Mouse (Mus musculus): ENCODE measurements around the gene Ubtf. TPM values are rescaled to one million over a fixed set of nuclear protein-coding genes. Genes with fewer than 3 reads are reported as not detected.
"Not testable (repeated sequence)": the region's sequence is repeated elsewhere in the genome, so short reads cannot be mapped to it uniquely, and the experiment has no call there.

The Ubtf gene
- polyA plus RNA-seq (2014; fragmentation: Nextera tagmentation; extraction: Ambion mirVana) = 77.6 and 84.4 TPM in 2 replicates

GRCm38 (mm10) chr11:102319410-102319792 lies at the start of gene Ubtf:
Gene Ubtf (minus strand): TSS chr11:102319742.
- Histone ChIP-seq H3K9ac (replicated peaks; ENCODE audit: low read length) (peak within 1 kb of the TSS; percentile 100), H3K27ac (replicated peaks; ENCODE audit: low read depth, low read length) (peak within 1 kb of the TSS; percentile 99), H3K9me3 (ENCODE audit: control insufficient read depth, low read length) (no peaks in the 10 kb centered on the region), H3K4me2 (ENCODE audit: low read length) (peak within 1 kb of the TSS; percentile 90), H3K27me3 (ENCODE audit: control insufficient read depth, insufficient read depth, low read length) (no peaks in the 10 kb centered on the region), H3K4me3 (replicated peaks; ENCODE audit: low read depth, low read length) (peak within 1 kb of the TSS; percentile 99), H3K4me1 (ENCODE audit: control insufficient read depth, insufficient read depth, low read length) (peaks cover 21% of the 10 kb centered on the region), H3K36me3 (ENCODE audit: control insufficient read depth, insufficient read depth, low read length) (peaks cover 13% of the 10 kb centered on the region)
- under 1% methylated on average over 25 of the region's 25 CpGs for WGBS
- DNase-seq = peak; percentile 87
- ATAC-seq (ENCODE audit: low FRiP score, low TSS enrichment) = peak; percentile 16; the same call in 1 of the 2 replicates

GRCm38 (mm10) chr11:102369263-102369662 lies 49.7 kb upstream of the Ubtf start:
- no peak overlapping the region for H3K4me3 ChIP-seq (replicated peaks; ENCODE audit: low read depth, low read length)
- no peaks in the 10 kb centered on the region for H3K27me3 ChIP-seq (ENCODE audit: control insufficient read depth, insufficient read depth, low read length)
- no peaks in the 10 kb centered on the region for H3K4me1 ChIP-seq (ENCODE audit: control insufficient read depth, insufficient read depth, low read length)
- DNase-seq = no peak
- ATAC-seq (ENCODE audit: low FRiP score, low TSS enrichment) = no peak
- no peak overlapping the region for H3K27ac ChIP-seq (replicated peaks; ENCODE audit: low read depth, low read length)
- H3K9ac ChIP-seq (replicated peaks; ENCODE audit: low read length) = no peak overlapping the region
- H3K36me3 ChIP-seq (ENCODE audit: control insufficient read depth, insufficient read depth, low read length) = no peaks in the 10 kb centered on the region
- no peaks in the 10 kb centered on the region for H3K9me3 ChIP-seq (ENCODE audit: control insufficient read depth, low read length)
- H3K4me2 ChIP-seq (ENCODE audit: low read length) = no peak overlapping the region
- WGBS = 69% methylated on average over 4 of the region's 4 CpGs

- WGBS = 85% methylated on average over 5 of the region's 5 CpGs
These were observed 48.8 kb upstream of the Ubtf start for GRCm38 (mm10) chr11:102368347-102368746.

GRCm38 (mm10) chr11:102367504-102368280 lies 48.1 kb upstream of the Ubtf start:
- 78% methylated on average over 9 of the region's 9 CpGs for WGBS

More at GRCm38 (mm10) chr11:102368347-102368746, 48.8 kb upstream of the Ubtf start:
- no peak overlapping the region for H3K4me3 ChIP-seq (replicated peaks; ENCODE audit: low read depth, low read length)
- H3K9ac ChIP-seq (replicated peaks; ENCODE audit: low read length) = no peak overlapping the region
- no peaks in the 10 kb centered on the region for H3K9me3 ChIP-seq (ENCODE audit: control insufficient read depth, low read length)
- H3K36me3 ChIP-seq (ENCODE audit: control insufficient read depth, insufficient read depth, low read length) = no peaks in the 10 kb centered on the region
- ATAC-seq (ENCODE audit: low FRiP score, low TSS enrichment) = no peak
- H3K27ac ChIP-seq (replicated peaks; ENCODE audit: low read depth, low read length) = no peak overlapping the region
- no peaks in the 10 kb centered on the region for H3K4me1 ChIP-seq (ENCODE audit: control insufficient read depth, insufficient read depth, low read length)
- H3K4me2 ChIP-seq (ENCODE audit: low read length) = no peak overlapping the region
- no peak for DNase-seq
- H3K27me3 ChIP-seq (ENCODE audit: control insufficient read depth, insufficient read depth, low read length) = no peaks in the 10 kb centered on the region

GRCm38 (mm10) chr11:102366103-102366502 lies 46.6 kb upstream of the Ubtf start, which contains the start of gene Slc4a1:
Gene Slc4a1 (minus strand): TSS chr11:102366203.
- H3K4me1 ChIP-seq (ENCODE audit: control insufficient read depth, insufficient read depth, low read length); H3K9ac ChIP-seq (replicated peaks; ENCODE audit: low read length); H3K4me2 ChIP-seq (ENCODE audit: low read length); H3K9me3 ChIP-seq (ENCODE audit: control insufficient read depth, low read length); ATAC-seq (ENCODE audit: low FRiP score, low TSS enrichment); DNase-seq; H3K4me3 ChIP-seq (replicated peaks; ENCODE audit: low read depth, low read length); H3K27ac ChIP-seq (replicated peaks; ENCODE audit: low read depth, low read length); H3K36me3 ChIP-seq (ENCODE audit: control insufficient read depth, insufficient read depth, low read length); H3K27me3 ChIP-seq (ENCODE audit: control insufficient read depth, insufficient read depth, low read length): not testable (repeated sequence)
- WGBS = 85% methylated on average over 8 of the region's 8 CpGs

More at GRCm38 (mm10) chr11:102367504-102368280, 48.1 kb upstream of the Ubtf start:
- Histone ChIP-seq H3K4me3 (replicated peaks; ENCODE audit: low read depth, low read length) (no peak overlapping the region), H3K9me3 (ENCODE audit: control insufficient read depth, low read length) (no peaks in the 10 kb centered on the region), H3K4me1 (ENCODE audit: control insufficient read depth, insufficient read depth, low read length) (no peaks in the 10 kb centered on the region), H3K4me2 (ENCODE audit: low read length) (no peak overlapping the region), H3K9ac (replicated peaks; ENCODE audit: low read length) (no peak overlapping the region), H3K27me3 (ENCODE audit: control insufficient read depth, insufficient read depth, low read length) (no peaks in the 10 kb centered on the region), H3K27ac (replicated peaks; ENCODE audit: low read depth, low read length) (no peak overlapping the region), H3K36me3 (ENCODE audit: control insufficient read depth, insufficient read depth, low read length) (no peaks in the 10 kb centered on the region)
- ATAC-seq (ENCODE audit: low FRiP score, low TSS enrichment) = no peak
- DNase-seq = no peak

- no peak overlapping the region for H3K27ac ChIP-seq (replicated peaks; ENCODE audit: low read depth, low read length)
- no peaks in the 10 kb centered on the region for H3K27me3 ChIP-seq (ENCODE audit: control insufficient read depth, insufficient read depth, low read length)
- no peak for DNase-seq
- no peaks in the 10 kb centered on the region for H3K36me3 ChIP-seq (ENCODE audit: control insufficient read depth, insufficient read depth, low read length)
- H3K9me3 ChIP-seq (ENCODE audit: control insufficient read depth, low read length) = no peaks in the 10 kb centered on the region
- H3K4me3 ChIP-seq (replicated peaks; ENCODE audit: low read depth, low read length) = no peak overlapping the region
- WGBS = 57% methylated on average over 4 of the region's 4 CpGs
- no peak overlapping the region for H3K9ac ChIP-seq (replicated peaks; ENCODE audit: low read length)
- no peak overlapping the region for H3K4me2 ChIP-seq (ENCODE audit: low read length)
- no peak for ATAC-seq (ENCODE audit: low FRiP score, low TSS enrichment)
- H3K4me1 ChIP-seq (ENCODE audit: control insufficient read depth, insufficient read depth, low read length) = no peaks in the 10 kb centered on the region
These were observed 46.2 kb upstream of the Ubtf start for GRCm38 (mm10) chr11:102365699-102366098.

GRCm38 (mm10) chr11:102364570-102365371 lies 45.2 kb upstream of the Ubtf start:
- no peak overlapping the region for H3K4me3 ChIP-seq (replicated peaks; ENCODE audit: low read depth, low read length)
- H3K9ac ChIP-seq (replicated peaks; ENCODE audit: low read length) = no peak overlapping the region
- no peak for ATAC-seq (ENCODE audit: low FRiP score, low TSS enrichment)
- H3K36me3 ChIP-seq (ENCODE audit: control insufficient read depth, insufficient read depth, low read length) = no peaks in the 10 kb centered on the region
- H3K9me3 ChIP-seq (ENCODE audit: control insufficient read depth, low read length) = no peaks in the 10 kb centered on the region
- 71% methylated on average over 14 of the region's 14 CpGs for WGBS
- no peak overlapping the region for H3K4me2 ChIP-seq (ENCODE audit: low read length)
- no peaks in the 10 kb centered on the region for H3K4me1 ChIP-seq (ENCODE audit: control insufficient read depth, insufficient read depth, low read length)
- no peak for DNase-seq
- H3K27ac ChIP-seq (replicated peaks; ENCODE audit: low read depth, low read length) = no peak overlapping the region
- H3K27me3 ChIP-seq (ENCODE audit: control insufficient read depth, insufficient read depth, low read length) = no peaks in the 10 kb centered on the region

GRCm38 (mm10) chr11:102363623-102364022 lies 44.1 kb upstream of the Ubtf start:
- DNase-seq (no peak), ATAC-seq (ENCODE audit: low FRiP score, low TSS enrichment) (no peak)
- H3K9ac ChIP-seq (replicated peaks; ENCODE audit: low read length) = no peak overlapping the region
- no peaks in the 10 kb centered on the region for H3K9me3 ChIP-seq (ENCODE audit: control insufficient read depth, low read length)
- no peaks in the 10 kb centered on the region for H3K4me1 ChIP-seq (ENCODE audit: control insufficient read depth, insufficient read depth, low read length)
- H3K27me3 ChIP-seq (ENCODE audit: control insufficient read depth, insufficient read depth, low read length) = no peaks in the 10 kb centered on the region
- H3K4me3 ChIP-seq (replicated peaks; ENCODE audit: low read depth, low read length) = no peak overlapping the region
- no peaks in the 10 kb centered on the region for H3K36me3 ChIP-seq (ENCODE audit: control insufficient read depth, insufficient read depth, low read length)
- WGBS = 73% methylated on average over 2 of the region's 2 CpGs
- no peak overlapping the region for H3K27ac ChIP-seq (replicated peaks; ENCODE audit: low read depth, low read length)
- H3K4me2 ChIP-seq (ENCODE audit: low read length) = no peak overlapping the region

Data from midbrain, embryonic 14.5 days (tissue).